Mouse (Mus musculus) E14TG2a.4 (cell line): ENCODE measurements around the gene Doc2b.
A peak's percentile ranks its signal among the peaks of the same experiment; 100 is the strongest.

Source experiments
- H3K27me3 ChIP-seq: 2 replicates; pipeline ENCODE4 v1.6.1; 2014; ENCODE audit warnings: low read length, control low read depth; ENCODE audit not compliant: insufficient read depth
- H3K36me3 ChIP-seq: 2 replicates; pipeline ENCODE4 v1.6.1; 2014; ENCODE audit warnings: low read length, control low read depth; ENCODE audit not compliant: insufficient read depth
- H3K4me1 ChIP-seq: replicated peaks from 2 replicates; pipeline ENCODE4 v1.6.1; 2014; ENCODE audit warnings: low read depth, low read length, control low read depth
- H3K4me3 ChIP-seq: replicated peaks from 2 replicates; pipeline ENCODE4 v1.5.1; 2014; ENCODE audit warnings: mild to moderate bottlenecking, low read length
- H3K9me3 ChIP-seq: 2 replicates; pipeline ENCODE4 v1.6.1; 2014; ENCODE audit warnings: low read length, control low read depth
- CTCF ChIP-seq: conservative IDR thresholded peaks from 2 replicates; pipeline ENCODE4 v1.5.1; 2014; ENCODE audit warnings: low read length
- NANOG ChIP-seq: IDR thresholded peaks from 2 replicates; pipeline ENCODE4 v1.6.1; 2014; ENCODE audit warnings: borderline replicate concordance, low read length, mixed read lengths
- POU5F1 ChIP-seq: IDR thresholded peaks from 2 replicates; pipeline ENCODE4 v1.6.1; 2014; ENCODE audit warnings: low read length, borderline replicate concordance

The Doc2b gene

DNA sequence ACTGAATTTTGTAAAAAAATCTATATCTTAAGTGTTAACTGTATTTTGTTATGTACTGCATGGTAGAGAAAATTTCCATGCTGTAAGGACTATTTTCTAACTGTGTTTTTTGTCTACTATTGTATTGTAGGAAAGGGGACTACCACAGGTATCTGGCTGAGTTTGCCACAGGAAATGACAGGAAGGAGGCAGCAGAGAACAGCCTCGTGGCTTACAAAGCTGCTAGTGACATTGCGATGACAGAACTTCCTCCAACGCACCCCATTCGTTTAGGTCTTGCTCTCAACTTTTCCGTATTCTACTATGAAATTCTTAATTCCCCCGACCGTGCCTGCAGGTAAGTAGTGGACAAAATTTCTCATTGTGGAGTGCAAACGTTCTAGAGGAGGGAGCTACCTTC, 39.2 kb downstream of the Doc2b start:
- TF ChIP-seq POU5F1 (no peak), CTCF (no peak), NANOG (no peak)
- Histone ChIP-seq H3K27me3 (no peaks in the 10 kb centered on the region), H3K9me3 (no peaks in the 10 kb centered on the region)

DNA sequence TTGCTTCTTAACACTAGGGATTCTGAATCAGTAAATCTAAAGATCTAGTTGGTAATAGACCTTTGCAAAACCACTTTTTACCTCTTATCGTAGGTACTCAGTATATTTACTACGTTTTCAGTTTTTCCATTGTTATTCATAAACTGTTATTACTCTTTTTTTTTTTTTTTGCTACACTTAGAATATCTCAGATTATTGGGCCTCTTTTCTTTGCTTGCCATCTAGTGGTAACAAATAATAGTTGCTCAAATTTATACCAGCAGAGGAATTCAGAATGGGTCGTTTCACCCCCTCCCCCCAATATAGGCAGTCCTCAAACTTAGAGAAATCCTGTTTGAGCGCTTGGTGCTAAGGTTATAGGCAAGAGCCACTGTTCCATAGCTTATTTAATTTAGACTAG, 44.8 kb downstream of the Doc2b start:
- TF ChIP-seq NANOG (no peak), CTCF (0 out of 2 replicates have a peak, but pooled peaks have one; percentile 13), POU5F1 (no peak)
- H3K9me3 ChIP-seq: no peaks in the 10 kb centered on the region
- H3K27me3 ChIP-seq: no peaks in the 10 kb centered on the region
- H3K4me1 ChIP-seq: peaks cover 91% of the 10 kb centered on the region
- H3K4me3 ChIP-seq: no peak overlapping the region
- peaks cover 93% of the 10 kb centered on the region for H3K36me3 ChIP-seq

More for the DNA sequence above, 39.2 kb downstream of the Doc2b start:
- Histone ChIP-seq H3K4me3 (no peak overlapping the region), H3K4me1 (peaks cover 75% of the 10 kb centered on the region), H3K36me3 (peaks cover 96% of the 10 kb centered on the region)

DNA sequence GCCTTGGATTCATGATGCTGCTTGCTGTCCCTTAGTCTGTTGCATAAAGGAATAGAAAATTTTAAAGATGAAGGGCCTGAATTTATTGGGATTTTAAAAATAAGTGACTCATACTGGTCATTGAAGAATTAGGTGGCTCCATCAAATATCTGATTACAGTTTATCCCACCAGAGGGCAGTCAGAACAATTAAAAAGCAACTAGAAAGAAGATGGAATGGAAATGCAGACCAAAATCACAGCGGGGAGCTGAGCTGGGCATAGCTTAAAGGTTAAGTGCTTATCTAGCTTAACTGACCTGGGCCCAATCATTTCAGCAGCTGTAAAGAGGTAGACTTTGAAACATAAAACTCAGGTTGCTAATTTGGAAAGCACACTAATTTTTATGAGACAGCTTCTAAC, 45.3 kb downstream of the Doc2b start:
- no peaks in the 10 kb centered on the region for H3K9me3 ChIP-seq
- H3K27me3 ChIP-seq: no peaks in the 10 kb centered on the region
- TF ChIP-seq NANOG: no peak
- TF ChIP-seq POU5F1: no peak
- no peak for TF ChIP-seq CTCF
- peaks cover 88% of the 10 kb centered on the region for H3K36me3 ChIP-seq
- H3K4me3 ChIP-seq: no peak overlapping the region
- peaks cover 91% of the 10 kb centered on the region for H3K4me1 ChIP-seq

DNA sequence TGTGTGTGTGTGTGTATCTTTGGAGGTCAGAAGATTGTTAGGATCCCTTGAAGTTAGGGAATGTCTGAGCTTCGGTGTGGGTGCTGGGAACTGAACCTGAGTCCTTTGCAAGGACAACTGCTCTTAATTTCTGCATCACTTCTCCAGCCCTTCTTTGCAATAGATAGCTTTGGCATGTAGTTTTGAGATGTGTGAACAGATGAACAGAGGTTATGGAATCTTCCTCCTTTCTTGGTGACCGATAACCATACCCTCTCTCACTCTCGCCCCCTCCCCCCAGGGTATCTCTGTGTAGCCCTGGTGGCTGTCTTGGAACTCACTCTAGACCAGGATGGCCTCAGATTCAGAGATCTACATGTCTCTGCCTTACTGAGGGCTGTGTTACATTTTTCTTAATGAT, 51.1 kb downstream of the Doc2b start:
- no peaks in the 10 kb centered on the region for H3K27me3 ChIP-seq
- H3K4me1 ChIP-seq: peaks cover 94% of the 10 kb centered on the region
- no peak for TF ChIP-seq CTCF
- no peak for TF ChIP-seq POU5F1
- no peak for TF ChIP-seq NANOG
- 0 out of 2 replicates have a peak overlapping the region, but pooled peaks have one; percentile 11 for H3K4me3 ChIP-seq
- H3K36me3 ChIP-seq: peaks cover 83% of the 10 kb centered on the region
- no peaks in the 10 kb centered on the region for H3K9me3 ChIP-seq

DNA sequence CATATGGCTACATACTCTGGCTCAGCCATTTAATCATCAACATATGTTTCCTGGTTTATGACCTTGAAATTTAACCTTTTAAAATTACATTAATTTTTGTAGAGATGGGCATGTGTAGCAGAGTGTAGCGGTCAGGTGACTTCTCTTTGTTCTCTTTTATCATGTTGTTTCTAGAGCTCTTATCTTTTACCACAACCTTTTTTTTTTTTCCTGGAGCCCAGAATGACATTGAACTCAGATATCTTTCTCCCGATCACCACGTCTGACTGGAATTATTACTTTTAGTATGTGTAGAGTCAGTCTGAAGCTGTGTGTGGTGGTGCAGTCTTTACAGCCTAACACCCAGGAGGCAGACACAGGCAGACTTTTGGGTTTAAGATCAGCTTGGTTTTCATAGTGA, 54.2 kb downstream of the Doc2b start:
- no peak for TF ChIP-seq NANOG
- TF ChIP-seq CTCF: no peak
- TF ChIP-seq POU5F1: no peak
- peaks cover 86% of the 10 kb centered on the region for H3K36me3 ChIP-seq
- H3K27me3 ChIP-seq: no peaks in the 10 kb centered on the region
- no peaks in the 10 kb centered on the region for H3K9me3 ChIP-seq
- H3K4me1 ChIP-seq: peaks cover 95% of the 10 kb centered on the region
- H3K4me3 ChIP-seq: no peak overlapping the region

DNA sequence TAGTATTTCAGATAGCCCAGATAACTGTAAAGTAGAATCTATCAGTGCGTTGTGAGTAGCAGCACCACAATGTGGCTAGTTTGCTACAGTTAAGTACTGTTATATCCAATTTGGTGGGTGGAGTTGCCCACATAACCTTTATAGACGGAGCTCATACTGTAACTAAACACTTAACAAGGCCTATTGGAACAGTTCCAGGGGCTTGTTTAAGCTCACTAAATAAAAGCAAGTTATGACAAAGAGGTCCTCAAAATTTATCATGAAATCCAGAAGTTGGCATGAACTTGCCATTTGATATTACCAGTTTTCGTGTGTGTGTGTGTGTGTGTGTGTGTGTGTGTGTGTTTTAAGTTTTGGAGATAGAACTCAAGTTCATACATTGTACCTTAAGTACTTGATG, 55.6 kb downstream of the Doc2b start:
- peaks cover 96% of the 10 kb centered on the region for H3K4me1 ChIP-seq
- peaks cover 87% of the 10 kb centered on the region for H3K36me3 ChIP-seq
- TF ChIP-seq CTCF: no peak
- TF ChIP-seq NANOG: no peak
- no peak for TF ChIP-seq POU5F1
- H3K27me3 ChIP-seq: no peaks in the 10 kb centered on the region
- H3K4me3 ChIP-seq: no peak overlapping the region
- no peaks in the 10 kb centered on the region for H3K9me3 ChIP-seq

DNA sequence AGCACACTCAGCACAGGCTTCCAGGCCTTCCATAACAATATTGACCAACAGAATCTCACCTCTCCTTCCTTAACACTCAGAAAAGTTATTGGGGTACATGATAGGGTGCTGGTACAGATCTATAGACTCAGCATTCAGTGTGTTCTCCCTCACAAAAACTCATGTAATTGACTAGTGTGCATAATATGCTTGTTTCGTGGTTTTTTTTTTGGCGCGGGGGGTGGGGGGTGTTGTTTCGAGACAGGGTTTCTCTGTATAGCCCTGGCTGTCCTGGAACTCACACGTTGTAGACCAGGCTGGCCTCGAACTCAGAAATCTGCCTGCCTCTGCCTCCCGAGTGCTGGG, 57.4 kb downstream of the Doc2b start:
- TF ChIP-seq NANOG: no peak
- no peak for TF ChIP-seq CTCF
- TF ChIP-seq POU5F1: no peak
- H3K27me3 ChIP-seq: no peaks in the 10 kb centered on the region
- peaks cover 87% of the 10 kb centered on the region for H3K36me3 ChIP-seq
- peak overlapping the region; percentile 52 for H3K4me3 ChIP-seq
- H3K4me1 ChIP-seq: peaks cover 89% of the 10 kb centered on the region
- no peaks in the 10 kb centered on the region for H3K9me3 ChIP-seq

DNA sequence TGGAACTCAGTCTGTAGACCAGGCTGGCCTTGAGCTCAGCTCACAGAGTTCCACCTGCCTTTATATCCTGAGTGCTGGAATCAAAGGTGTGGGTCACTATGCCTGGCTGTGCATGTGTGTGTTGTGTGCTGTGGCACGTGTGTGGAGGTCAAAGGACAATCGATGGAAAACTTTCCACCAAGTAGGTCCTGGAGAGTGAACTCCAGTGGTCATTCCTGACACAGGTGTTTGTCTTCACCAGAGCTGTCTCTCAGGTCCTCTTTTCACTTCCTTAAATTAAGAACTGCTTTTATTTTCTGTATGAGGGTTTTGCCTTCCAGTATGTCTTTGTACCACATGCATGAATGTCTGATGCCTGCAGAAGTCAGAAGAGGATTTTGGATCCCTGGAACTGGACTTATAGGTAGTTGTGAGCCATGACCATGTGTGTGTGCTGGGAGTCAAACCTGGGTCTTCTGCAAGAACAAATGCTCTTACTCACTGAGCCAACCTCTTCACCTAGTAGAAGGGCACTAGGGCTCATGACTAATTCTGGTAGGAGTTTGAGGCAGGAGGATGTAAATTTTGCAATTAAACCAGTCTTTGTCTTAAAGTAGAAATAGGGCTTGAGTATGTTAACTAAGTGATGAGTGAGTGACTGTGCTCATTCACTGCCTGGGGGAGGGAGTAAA, 57.9 kb downstream of the Doc2b start:
- Histone ChIP-seq H3K27me3 (no peaks in the 10 kb centered on the region), H3K4me3 (peak overlapping the region; percentile 52), H3K36me3 (peaks cover 83% of the 10 kb centered on the region), H3K4me1 (peaks cover 84% of the 10 kb centered on the region), H3K9me3 (no peaks in the 10 kb centered on the region)
- no peak for TF ChIP-seq CTCF
- no peak for TF ChIP-seq NANOG
- TF ChIP-seq POU5F1: no peak

DNA sequence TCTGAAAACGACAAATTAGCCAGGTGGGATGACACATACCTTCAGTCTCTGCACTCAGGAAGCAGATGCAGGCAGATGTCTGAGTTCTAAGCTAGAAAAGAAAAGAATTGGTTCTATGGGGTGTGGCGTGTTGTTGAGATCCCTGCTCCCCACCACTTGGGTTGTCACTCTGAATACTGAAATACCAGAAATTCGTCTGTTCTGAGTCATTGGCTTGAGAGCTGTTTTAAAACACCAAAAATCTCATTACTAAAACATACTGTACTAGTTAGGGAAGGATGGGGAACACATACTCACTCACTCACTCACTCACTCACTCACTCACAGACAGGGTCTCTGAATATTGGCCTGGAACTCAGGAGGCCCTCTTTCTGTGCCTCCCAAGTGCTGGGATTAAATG, 58.9 kb downstream of the Doc2b start:
- TF ChIP-seq NANOG (no peak), POU5F1 (no peak)
- Histone ChIP-seq H3K27me3 (no peaks in the 10 kb centered on the region), H3K4me1 (peaks cover 80% of the 10 kb centered on the region), H3K4me3 (peak overlapping the region; percentile 52), H3K36me3 (peaks cover 74% of the 10 kb centered on the region), H3K9me3 (no peaks in the 10 kb centered on the region)
